Mouse (Mus musculus) thymus, postnatal 4 days (tissue): ENCODE data around the gene Marc1.
A peak's percentile ranks its signal among the peaks of the same experiment; 100 is the strongest.

Source experiments
- DNase-seq: peaks from one replicate; pipeline ENCODE4 v3.0.0; 2021

Gene Marc1

GRCm38 (mm10) chr1:184817768-184818167 is 6.7 kb upstream of the Marc1 start:
- no peak for DNase-seq

- DNase-seq: no peak
These were observed 670 bp upstream of the Marc1 start for GRCm38 (mm10) chr1:184811716-184812250.

GRCm38 (mm10) chr1:184809578-184810001 is 1.5 kb downstream of the Marc1 start:
- DNase-seq: no peak

GRCm38 (mm10) chr1:184808418-184809012 is 2.6 kb downstream of the Marc1 start:
- no peak for DNase-seq

GRCm38 (mm10) chr1:184807627-184808417 is 3.3 kb downstream of the Marc1 start:
- peak; percentile 57 for DNase-seq

GRCm38 (mm10) chr1:184807123-184807522 is 4.0 kb downstream of the Marc1 start:
- no peak for DNase-seq

- DNase-seq: no peak
These were observed 5.4 kb downstream of the Marc1 start for GRCm38 (mm10) chr1:184805749-184806148.

GRCm38 (mm10) chr1:184793163-184793876 is 17.8 kb downstream of the Marc1 start:
- peak; percentile 91 for DNase-seq

GRCm38 (mm10) chr1:184791109-184791508 is 20.0 kb downstream of the Marc1 start:
- peak; percentile 58 for DNase-seq

GRCm38 (mm10) chr1:184786376-184787151 is 24.5 kb downstream of the Marc1 start:
- peak; percentile 53 for DNase-seq

- no peak for DNase-seq
These were observed 27.5 kb downstream of the Marc1 start for GRCm38 (mm10) chr1:184783641-184784040.

- no peak for DNase-seq
These were observed 29.0 kb downstream of the Marc1 start for GRCm38 (mm10) chr1:184782161-184782513.

GRCm38 (mm10) chr1:184781286-184782160 is 29.6 kb downstream of the Marc1 start:
- no peak for DNase-seq

- DNase-seq: no peak
These were observed 33.0 kb downstream of the Marc1 start for GRCm38 (mm10) chr1:184778157-184778556.

GRCm38 (mm10) chr1:184777061-184777795 is 33.9 kb downstream of the Marc1 start:
- peak; percentile 25 for DNase-seq

- no peak for DNase-seq
These were observed 35.8 kb downstream of the Marc1 start for GRCm38 (mm10) chr1:184775289-184775688.

- DNase-seq: no peak
These were observed 39.2 kb downstream of the Marc1 start for GRCm38 (mm10) chr1:184771891-184772249.

GRCm38 (mm10) chr1:184771202-184771890 is 39.8 kb downstream of the Marc1 start:
- peak; percentile 90 for DNase-seq

- DNase-seq: no peak
These were observed 47.2 kb downstream of the Marc1 start for GRCm38 (mm10) chr1:184763866-184764265.

GRCm38 (mm10) chr1:184762941-184763340 is 48.2 kb downstream of the Marc1 start:
- DNase-seq: no peak
